Mouse (Mus musculus): ENCODE results near the gene Acvr1. TPM values are rescaled to one million over a fixed set of nuclear protein-coding genes. Genes with fewer than 3 reads are reported as not detected.

The Acvr1 gene
- total and polyA plus RNA-seq, 2 experiments from 2014 or later, result 4.1 to 10.0 TPM

- Histone ChIP-seq H3K36me3 (ENCODE audit: insufficient read depth, low read length) (peaks cover 4% of the 10 kb centered on the region; the same call in 1 of the 2 replicates), H3K27me3 (ENCODE audit: insufficient read depth, low read length) (no peaks in the 10 kb centered on the region)
Measured at GRCm38 (mm10) chr2:58435507-58435906, 131.4 kb downstream of the Acvr1 start.

GRCm38 (mm10) chr2:58434438-58434837, 132.5 kb downstream of the Acvr1 start:
- 89% methylated on average over 2 of the region's 2 CpGs for whole genome bisulfite sequencing
- peaks cover 3% of the 10 kb centered on the region; the same call in 1 of the 2 replicates for H3K36me3 ChIP-seq (ENCODE audit: insufficient read depth, low read length)

More at GRCm38 (mm10) chr2:58435507-58435906, 131.4 kb downstream of the Acvr1 start:
- no peak overlapping the region for H3K27ac ChIP-seq (ENCODE audit: low read depth, low read length)
- no peaks in the 10 kb centered on the region for H3K9me3 ChIP-seq (ENCODE audit: low read length)
- no peak overlapping the region for H3K4me2 ChIP-seq (ENCODE audit: low read depth, low read length, poor library complexity, severe bottlenecking)
- H3K4me1 ChIP-seq (ENCODE audit: insufficient read depth, low read length), result no peaks in the 10 kb centered on the region
- ATAC-seq (ENCODE audit: low FRiP score) (no peak), DNase-seq (ENCODE audit: low spot score) (no peak)
- no peak overlapping the region for H3K9ac ChIP-seq (replicated peaks; ENCODE audit: low read length, poor library complexity, severe bottlenecking)
- 93% methylated on average over 13 of the region's 13 CpGs for WGBS
- H3K4me3 ChIP-seq (ENCODE audit: low read depth, low read length), result no peak overlapping the region
- no peak for TF ChIP-seq CTCF (IDR thresholded peaks at IDR 0.05)

GRCm38 (mm10) chr2:58433317-58433716, 133.6 kb downstream of the Acvr1 start:
- no peak for TF ChIP-seq CTCF (IDR thresholded peaks at IDR 0.05)

More at GRCm38 (mm10) chr2:58434438-58434837, 132.5 kb downstream of the Acvr1 start:
- H3K9me3 ChIP-seq (ENCODE audit: low read length), result no peaks in the 10 kb centered on the region
- ATAC-seq (ENCODE audit: low FRiP score) (no peak), DNase-seq (ENCODE audit: low spot score) (no peak)
- H3K27ac ChIP-seq (ENCODE audit: low read depth, low read length), result no peak overlapping the region
- no peaks in the 10 kb centered on the region for H3K4me1 ChIP-seq (ENCODE audit: insufficient read depth, low read length)
- H3K4me2 ChIP-seq (ENCODE audit: low read depth, low read length, poor library complexity, severe bottlenecking), result no peak overlapping the region
- no peak overlapping the region for H3K4me3 ChIP-seq (ENCODE audit: low read depth, low read length)
- no peak for TF ChIP-seq CTCF (IDR thresholded peaks at IDR 0.05)
- H3K9ac ChIP-seq (replicated peaks; ENCODE audit: low read length, poor library complexity, severe bottlenecking), result no peak overlapping the region
- H3K27me3 ChIP-seq (ENCODE audit: insufficient read depth, low read length), result no peaks in the 10 kb centered on the region

GRCm38 (mm10) chr2:58432211-58432610, 134.7 kb downstream of the Acvr1 start:
- 91% methylated on average over 7 of the region's 7 CpGs for WGBS
- Histone ChIP-seq H3K27ac (ENCODE audit: low read depth, low read length) (no peak overlapping the region), H3K9me3 (ENCODE audit: low read length) (no peaks in the 10 kb centered on the region), H3K9ac (replicated peaks; ENCODE audit: low read length, poor library complexity, severe bottlenecking) (no peak overlapping the region), H3K36me3 (ENCODE audit: insufficient read depth, low read length) (no peaks in the 10 kb centered on the region), H3K4me2 (ENCODE audit: low read depth, low read length, poor library complexity, severe bottlenecking) (no peak overlapping the region), H3K4me3 (ENCODE audit: low read depth, low read length) (no peak overlapping the region), H3K27me3 (ENCODE audit: insufficient read depth, low read length) (no peaks in the 10 kb centered on the region), H3K4me1 (ENCODE audit: insufficient read depth, low read length) (no peaks in the 10 kb centered on the region)
- TF ChIP-seq CTCF (IDR thresholded peaks at IDR 0.05), result no peak
- no peak for DNase-seq (ENCODE audit: low spot score)
- no peak for ATAC-seq (ENCODE audit: low FRiP score)

More at GRCm38 (mm10) chr2:58433317-58433716, 133.6 kb downstream of the Acvr1 start:
- H3K9me3 ChIP-seq (ENCODE audit: low read length), result no peaks in the 10 kb centered on the region
- H3K4me1 ChIP-seq (ENCODE audit: insufficient read depth, low read length), result no peaks in the 10 kb centered on the region
- no peaks in the 10 kb centered on the region for H3K27me3 ChIP-seq (ENCODE audit: insufficient read depth, low read length)
- no peak overlapping the region for H3K4me3 ChIP-seq (ENCODE audit: low read depth, low read length)
- H3K36me3 ChIP-seq (ENCODE audit: insufficient read depth, low read length), result no peaks in the 10 kb centered on the region
- no peak overlapping the region for H3K27ac ChIP-seq (ENCODE audit: low read depth, low read length)
- WGBS, result 82% methylated on average over 2 of the region's 2 CpGs
- no peak overlapping the region for H3K9ac ChIP-seq (replicated peaks; ENCODE audit: low read length, poor library complexity, severe bottlenecking)
- ATAC-seq (ENCODE audit: low FRiP score), result no peak
- H3K4me2 ChIP-seq (ENCODE audit: low read depth, low read length, poor library complexity, severe bottlenecking), result no peak overlapping the region
- no peak for DNase-seq (ENCODE audit: low spot score)

- Histone ChIP-seq H3K36me3 (ENCODE audit: insufficient read depth, low read length) (no peaks in the 10 kb centered on the region), H3K4me1 (ENCODE audit: insufficient read depth, low read length) (no peaks in the 10 kb centered on the region), H3K9ac (replicated peaks; ENCODE audit: low read length, poor library complexity, severe bottlenecking) (no peak overlapping the region), H3K4me3 (ENCODE audit: low read depth, low read length) (no peak overlapping the region), H3K4me2 (ENCODE audit: low read depth, low read length, poor library complexity, severe bottlenecking) (no peak overlapping the region), H3K27ac (ENCODE audit: low read depth, low read length) (no peak overlapping the region), H3K27me3 (ENCODE audit: insufficient read depth, low read length) (no peaks in the 10 kb centered on the region), H3K9me3 (ENCODE audit: low read length) (no peaks in the 10 kb centered on the region)
- ATAC-seq (ENCODE audit: low FRiP score) (no peak), DNase-seq (ENCODE audit: low spot score) (no peak)
- no peak for TF ChIP-seq CTCF (IDR thresholded peaks at IDR 0.05)
- 95% methylated on average over 13 of the region's 13 CpGs for WGBS
Measured at GRCm38 (mm10) chr2:58425436-58426004, 141.4 kb downstream of the Acvr1 start.

- ATAC-seq (ENCODE audit: low FRiP score) (no peak), DNase-seq (ENCODE audit: low spot score) (no peak)
- Histone ChIP-seq H3K9me3 (ENCODE audit: low read length) (no peaks in the 10 kb centered on the region), H3K4me1 (ENCODE audit: insufficient read depth, low read length) (no peaks in the 10 kb centered on the region), H3K27ac (ENCODE audit: low read depth, low read length) (no peak overlapping the region), H3K36me3 (ENCODE audit: insufficient read depth, low read length) (no peaks in the 10 kb centered on the region), H3K9ac (replicated peaks; ENCODE audit: low read length, poor library complexity, severe bottlenecking) (no peak overlapping the region), H3K4me3 (ENCODE audit: low read depth, low read length) (no peak overlapping the region), H3K27me3 (ENCODE audit: insufficient read depth, low read length) (no peaks in the 10 kb centered on the region), H3K4me2 (ENCODE audit: low read depth, low read length, poor library complexity, severe bottlenecking) (no peak overlapping the region)
- TF ChIP-seq CTCF (IDR thresholded peaks at IDR 0.05), result no peak
- 87% methylated on average over 5 of the region's 5 CpGs for WGBS
Measured at GRCm38 (mm10) chr2:58423319-58423718, 143.6 kb downstream of the Acvr1 start.

All from midbrain, postnatal 0 days (tissue).